Mouse (Mus musculus) heart, adult 2 months (tissue): Measurements from ENCODE around the gene Kcnh1.

Experiments
- CTCF ChIP-seq: fragments of 200-600 bp; IDR thresholded peaks from 2 replicates; pipeline ENCODE4 v1.8.1; 2022; ENCODE audit warnings: antibody characterized with exemption, mild to moderate bottlenecking, moderate library complexity
- POLR2A ChIP-seq: fragments of 200-500 bp; IDR thresholded peaks from 2 replicates; pipeline ENCODE4 v1.6.1; 2011; ENCODE audit warnings: mild to moderate bottlenecking, low read depth, low read length, control low read depth; ENCODE audit not compliant: insufficient read depth

- TF ChIP-seq CTCF (no peak), POLR2A (no peak)
These were observed 114.6 kb downstream of the Kcnh1 start for GRCm38 (mm10) chr1:192305155-192305554.
